Mouse (Mus musculus) hindbrain, embryonic 10.5 days (tissue): Measurements from ENCODE around the gene Prcd. TPM values are rescaled to one million over a fixed set of nuclear protein-coding genes. Genes with fewer than 3 reads are reported as not detected.
A peak's percentile ranks its signal among the peaks of the same experiment; 100 is the strongest.

Source experiments
- DNase-seq: peaks from one replicate; pipeline ENCODE4 v3.0.0-alpha.2; 2017; ENCODE audit warnings: low spot score
- H3K27ac ChIP-seq: fragments of 300-500 bp; sonication (generic); 2 replicates; pipeline ENCODE4 v1.5.1; 2016; ENCODE audit warnings: mild to moderate bottlenecking, moderate library complexity
- H3K27me3 ChIP-seq: fragments of 300-500 bp; sonication (generic); 2 replicates; pipeline ENCODE4 v1.6.1; 2016; ENCODE audit warnings: mild to moderate bottlenecking; ENCODE audit not compliant: poor library complexity, insufficient read depth, severe bottlenecking
- H3K36me3 ChIP-seq: fragments of 300-500 bp; sonication (generic); 2 replicates; pipeline ENCODE4 v1.6.1; 2016; ENCODE audit warnings: mild to moderate bottlenecking, moderate library complexity
- H3K4me1 ChIP-seq: fragments of 300-500 bp; sonication (generic); replicated peaks from 2 replicates; pipeline ENCODE4 v1.6.1; 2016; ENCODE audit warnings: mild to moderate bottlenecking
- H3K4me3 ChIP-seq: fragments of 300-500 bp; sonication (generic); 2 replicates; pipeline ENCODE4 v1.5.1; 2016; ENCODE audit warnings: mild to moderate bottlenecking, moderate library complexity
- H3K9me3 ChIP-seq: fragments of 300-500 bp; sonication (generic); 2 replicates; pipeline ENCODE4 v1.6.1; 2016; ENCODE audit warnings: mild to moderate bottlenecking, moderate library complexity
- WGBS: fragments of 180-500 bp; shearing (Covaris S2); methylation state at CpG from one replicate; pipeline ENCODE4 v1.1.7; 2016; 5-methylcytosine and 5-hydroxymethylcytosine counted together
- polyA plus RNA-seq: library from polyadenylated mRNA; unstranded; fragments of >200 nt; fragmentation: Nextera tagmentation; extraction: Ambion mirVana; gene quantifications from 2 replicates; pipeline ENCODE4 v1.2.1, GENCODE M21; 2016

Prcd gene
- polyA plus RNA-seq, 1 experiment from 2014 or later: 1.2 TPM

DNA sequence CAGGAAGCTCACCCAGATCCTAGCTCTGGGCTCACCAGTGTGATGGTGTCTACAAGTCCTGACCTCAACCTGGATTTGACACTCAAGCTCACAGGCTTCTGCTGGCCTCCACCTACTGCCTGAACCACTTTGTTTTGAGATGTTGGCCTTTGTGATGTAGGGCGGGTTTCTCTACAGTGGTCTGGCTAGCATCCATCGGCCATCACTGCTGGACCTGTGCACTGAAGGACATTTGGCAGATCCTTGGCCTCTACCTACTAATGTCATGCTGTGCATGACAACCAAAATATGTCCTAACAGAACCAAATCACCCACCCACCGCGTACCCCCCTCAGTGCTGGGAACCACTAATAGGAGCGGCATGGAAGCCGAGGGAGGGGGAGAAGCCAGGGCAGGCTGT is 25.8 kb downstream of the Prcd start:
- H3K27ac ChIP-seq: no peak overlapping the region
- WGBS: 90% methylated on average over 6 of the region's 6 CpGs

DNA sequence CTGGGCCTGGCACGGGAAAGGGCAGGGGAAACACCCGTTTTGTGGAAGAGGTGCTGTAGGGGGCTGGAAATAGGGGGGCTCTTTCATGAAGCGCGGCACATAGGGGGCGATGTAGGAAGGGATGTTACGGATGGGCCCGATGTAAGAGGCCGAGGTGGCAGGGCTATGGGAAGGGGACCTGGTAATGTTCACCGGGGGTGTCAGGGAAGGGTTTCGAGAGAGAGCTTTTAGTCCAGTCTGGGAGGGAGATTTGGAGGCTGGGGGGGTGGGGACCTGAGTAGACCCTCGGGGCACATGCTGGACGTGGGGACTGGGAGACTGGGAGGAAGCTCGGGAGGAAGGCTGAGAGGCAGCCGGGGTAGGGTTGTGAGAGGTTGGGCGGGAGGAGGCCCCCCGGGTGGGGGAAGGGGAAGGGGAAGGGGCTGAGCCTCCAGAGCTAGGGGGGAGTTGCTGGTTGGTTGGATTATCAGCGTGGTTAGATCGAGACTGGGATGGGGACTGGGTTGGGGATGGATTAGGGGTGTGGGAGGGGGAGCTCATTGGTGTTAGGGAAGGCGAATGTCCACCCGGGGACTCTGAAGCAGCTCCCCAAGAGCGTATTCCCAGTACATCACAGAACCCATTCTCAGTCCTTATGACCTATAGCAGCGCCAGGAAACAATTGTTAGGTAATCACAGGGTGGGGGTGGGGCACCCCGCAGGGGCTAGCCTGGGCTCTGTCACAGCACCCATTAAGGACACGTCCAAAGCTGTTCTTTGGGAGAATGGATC is 27.2 kb downstream of the Prcd start:
- H3K36me3 ChIP-seq: peaks cover 96% of the 10 kb centered on the region

More for the DNA sequence above, 25.8 kb downstream of the Prcd start:
- no peaks in the 10 kb centered on the region for H3K9me3 ChIP-seq
- no peak overlapping the region for H3K4me3 ChIP-seq
- H3K36me3 ChIP-seq: peaks cover 96% of the 10 kb centered on the region
- H3K27me3 ChIP-seq: no peaks in the 10 kb centered on the region
- H3K4me1 ChIP-seq: peaks cover 3% of the 10 kb centered on the region; the same call in 1 of the 2 replicates
- DNase-seq: no peak

DNA sequence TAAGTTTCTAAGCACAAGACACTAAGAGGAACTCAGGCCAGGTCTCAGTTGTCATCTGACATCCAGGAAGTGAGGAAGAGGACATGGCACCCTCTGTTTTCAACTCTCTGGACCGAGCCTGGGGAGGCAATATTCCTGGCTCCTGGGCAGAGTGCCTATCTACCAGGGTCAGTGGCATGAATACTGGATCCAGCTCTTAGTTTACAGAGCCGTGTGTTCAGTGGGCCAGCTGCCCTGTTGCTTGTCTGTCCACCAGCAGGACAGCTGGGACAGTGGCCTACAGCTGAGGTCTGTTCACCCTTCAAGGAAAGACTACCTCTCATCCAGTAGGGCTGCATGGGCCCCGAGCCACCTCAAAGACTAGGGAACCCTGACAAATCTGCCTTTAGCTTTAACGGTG is 27.8 kb downstream of the Prcd start:
- Histone ChIP-seq H3K27ac (no peak overlapping the region), H3K4me1 (peaks cover 5% of the 10 kb centered on the region; the same call in 1 of the 2 replicates), H3K4me3 (no peak overlapping the region), H3K27me3 (no peaks in the 10 kb centered on the region), H3K9me3 (no peaks in the 10 kb centered on the region), H3K36me3 (peaks cover 96% of the 10 kb centered on the region)
- 88% methylated on average over 4 of the region's 4 CpGs for WGBS
- DNase-seq: no peak

More for the DNA sequence above, 27.2 kb downstream of the Prcd start:
- Histone ChIP-seq H3K9me3 (no peaks in the 10 kb centered on the region), H3K27me3 (no peaks in the 10 kb centered on the region), H3K4me3 (no peak overlapping the region), H3K4me1 (peaks cover 5% of the 10 kb centered on the region; the same call in 1 of the 2 replicates), H3K27ac (no peak overlapping the region)
- no peak for DNase-seq
- 75% methylated on average over 24 of the region's 24 CpGs for WGBS

DNA sequence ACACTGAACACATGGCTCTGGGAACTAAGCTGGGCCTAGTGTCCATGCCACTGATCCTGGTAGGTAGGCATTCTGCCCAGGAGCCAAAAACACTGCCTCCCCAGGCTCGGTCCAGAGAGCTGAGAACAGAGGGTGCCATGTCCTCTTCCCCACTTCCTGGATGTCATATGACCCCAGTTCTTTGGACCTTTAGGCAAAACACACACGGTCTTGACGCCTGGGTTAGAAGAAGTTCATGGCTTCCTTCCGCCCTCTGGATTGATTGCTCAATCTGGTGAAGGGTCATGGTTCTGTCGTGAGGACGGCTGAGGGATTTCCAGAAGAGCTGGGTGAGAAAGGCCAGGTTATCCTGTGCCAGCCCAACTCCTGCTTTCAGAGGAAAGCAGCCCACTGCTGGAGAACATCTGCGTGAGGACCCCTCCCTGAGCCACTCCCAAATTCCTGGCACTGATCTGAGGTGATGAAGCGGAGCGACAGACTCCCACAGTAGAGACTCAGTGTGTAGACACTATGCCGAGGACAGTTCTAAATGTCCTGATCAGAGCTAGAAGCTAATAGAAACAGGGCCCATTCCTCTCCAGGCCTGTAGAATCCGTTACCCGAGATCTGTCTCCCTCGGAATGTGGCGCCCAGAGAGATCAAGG is 29.3 kb downstream of the Prcd start:
- no peaks in the 10 kb centered on the region for H3K27me3 ChIP-seq
- H3K4me1 ChIP-seq: peaks cover 6% of the 10 kb centered on the region
- no peak for DNase-seq
- no peak overlapping the region for H3K4me3 ChIP-seq
- WGBS: 87% methylated on average over 14 of the region's 14 CpGs
- peaks cover 83% of the 10 kb centered on the region for H3K36me3 ChIP-seq
- H3K27ac ChIP-seq: no peak overlapping the region; the same call in 1 of the 2 replicates
- H3K9me3 ChIP-seq: no peaks in the 10 kb centered on the region

DNA sequence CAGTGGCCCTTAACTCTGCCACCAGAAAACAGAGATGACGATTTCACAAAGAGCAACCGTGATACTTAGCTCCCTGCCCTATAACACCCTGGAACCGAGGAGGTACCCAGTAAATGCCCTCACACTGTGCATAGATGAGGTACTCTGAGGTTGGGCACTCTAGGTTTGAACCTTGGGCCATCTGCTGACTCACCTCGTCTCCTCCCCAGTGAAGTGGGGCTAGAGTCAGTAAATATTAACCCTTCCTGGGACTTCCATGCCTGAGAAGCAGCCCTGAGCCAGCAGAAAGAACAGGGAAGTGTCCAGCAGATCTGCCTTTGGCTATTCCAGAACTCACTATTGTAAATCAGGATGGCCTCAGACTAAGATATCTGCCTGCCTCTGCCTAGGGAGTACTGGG is 30.4 kb downstream of the Prcd start:
- peaks cover 12% of the 10 kb centered on the region for H3K4me1 ChIP-seq
- no peak for DNase-seq
- H3K4me3 ChIP-seq: no peak overlapping the region
- H3K9me3 ChIP-seq: no peaks in the 10 kb centered on the region
- 90% methylated on average over 4 of the region's 4 CpGs for WGBS
- peaks cover 72% of the 10 kb centered on the region for H3K36me3 ChIP-seq
- H3K27me3 ChIP-seq: no peaks in the 10 kb centered on the region
- no peak overlapping the region for H3K27ac ChIP-seq

DNA sequence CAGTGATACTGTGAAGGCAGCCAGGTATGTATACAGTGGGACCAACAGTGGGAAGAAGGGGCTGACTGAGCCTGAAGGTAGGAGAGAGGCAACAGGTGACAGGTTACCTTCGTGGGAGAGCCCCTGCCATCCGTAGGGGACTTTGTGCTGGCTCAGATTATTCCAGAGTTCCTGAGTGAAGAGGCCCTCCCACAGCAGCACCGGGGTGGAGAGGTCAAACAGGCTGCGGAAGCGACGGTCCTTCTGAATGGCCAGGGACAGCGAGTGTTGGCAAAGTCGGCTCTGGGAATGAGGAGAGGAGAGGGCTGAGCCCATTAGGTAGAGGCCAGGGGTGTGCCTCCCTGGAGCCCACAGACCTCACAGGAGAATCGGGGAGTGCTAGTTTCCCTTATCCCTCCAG is 32.4 kb downstream of the Prcd start:
- no peak overlapping the region for H3K4me3 ChIP-seq
- H3K4me1 ChIP-seq: peaks cover 13% of the 10 kb centered on the region; the same call in 1 of the 2 replicates
- H3K36me3 ChIP-seq: peaks cover 52% of the 10 kb centered on the region
- DNase-seq: no peak
- H3K27me3 ChIP-seq: no peaks in the 10 kb centered on the region
- 0 out of 2 replicates have a peak overlapping the region, but pooled peaks have one; percentile 5 for H3K27ac ChIP-seq
- 63% methylated on average over 9 of the region's 9 CpGs for WGBS
- no peaks in the 10 kb centered on the region for H3K9me3 ChIP-seq

DNA sequence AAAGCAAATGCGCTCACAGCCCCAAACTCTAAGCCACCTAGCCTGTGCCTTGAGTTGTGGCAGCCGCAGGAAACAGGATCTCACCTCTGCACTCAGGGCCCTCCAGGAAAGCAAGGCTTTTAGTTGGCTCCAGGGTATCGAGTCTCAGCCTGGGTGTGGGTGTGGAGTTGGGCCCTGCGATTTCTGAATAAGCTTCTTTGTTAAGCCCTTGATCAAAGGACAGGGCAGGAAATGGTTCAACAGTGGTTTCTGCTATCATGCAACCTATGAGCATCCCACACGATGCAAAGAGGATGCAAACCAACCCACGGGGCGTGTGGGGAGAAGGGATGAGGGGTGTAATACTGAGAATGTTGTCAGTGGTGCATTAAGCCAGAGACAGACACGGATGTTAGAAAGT is 34.6 kb downstream of the Prcd start:
- WGBS: 66% methylated on average over 8 of the region's 8 CpGs
- H3K27ac ChIP-seq: 0 out of 2 replicates have a peak overlapping the region, but pooled peaks have one; percentile 29
- H3K4me1 ChIP-seq: peaks cover 17% of the 10 kb centered on the region

DNA sequence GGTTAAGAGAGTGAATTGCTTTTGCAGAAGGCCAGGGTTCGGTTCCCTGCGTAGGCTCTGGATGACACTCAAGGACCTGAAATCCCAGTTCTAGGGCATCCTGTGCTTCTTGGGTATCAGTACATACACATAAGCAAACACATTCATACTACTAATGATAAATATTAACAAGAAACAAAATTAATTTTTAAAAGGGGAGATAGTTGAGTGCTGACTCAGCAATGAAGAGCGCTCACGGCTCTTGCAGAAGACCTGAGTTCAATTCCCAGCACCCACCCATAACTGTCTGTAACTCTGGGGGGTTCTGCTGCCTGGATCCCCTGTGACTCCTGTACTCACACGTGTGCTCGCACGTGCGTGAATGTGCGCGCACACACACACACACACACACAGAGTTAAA is 36.3 kb downstream of the Prcd start:
- H3K27me3 ChIP-seq: peaks cover 23% of the 10 kb centered on the region
- H3K36me3 ChIP-seq: peaks cover 17% of the 10 kb centered on the region
- H3K4me1 ChIP-seq: peaks cover 28% of the 10 kb centered on the region
- no peak for DNase-seq
- H3K9me3 ChIP-seq: no peaks in the 10 kb centered on the region
- H3K27ac ChIP-seq: no peak overlapping the region
- 96% methylated on average over 10 of the region's 10 CpGs for WGBS
- no peak overlapping the region for H3K4me3 ChIP-seq

More for the DNA sequence above, 34.6 kb downstream of the Prcd start:
- H3K27me3 ChIP-seq: peaks cover 5% of the 10 kb centered on the region
- no peak for DNase-seq
- peaks cover 31% of the 10 kb centered on the region for H3K36me3 ChIP-seq
- H3K9me3 ChIP-seq: no peaks in the 10 kb centered on the region
- no peak overlapping the region for H3K4me3 ChIP-seq

DNA sequence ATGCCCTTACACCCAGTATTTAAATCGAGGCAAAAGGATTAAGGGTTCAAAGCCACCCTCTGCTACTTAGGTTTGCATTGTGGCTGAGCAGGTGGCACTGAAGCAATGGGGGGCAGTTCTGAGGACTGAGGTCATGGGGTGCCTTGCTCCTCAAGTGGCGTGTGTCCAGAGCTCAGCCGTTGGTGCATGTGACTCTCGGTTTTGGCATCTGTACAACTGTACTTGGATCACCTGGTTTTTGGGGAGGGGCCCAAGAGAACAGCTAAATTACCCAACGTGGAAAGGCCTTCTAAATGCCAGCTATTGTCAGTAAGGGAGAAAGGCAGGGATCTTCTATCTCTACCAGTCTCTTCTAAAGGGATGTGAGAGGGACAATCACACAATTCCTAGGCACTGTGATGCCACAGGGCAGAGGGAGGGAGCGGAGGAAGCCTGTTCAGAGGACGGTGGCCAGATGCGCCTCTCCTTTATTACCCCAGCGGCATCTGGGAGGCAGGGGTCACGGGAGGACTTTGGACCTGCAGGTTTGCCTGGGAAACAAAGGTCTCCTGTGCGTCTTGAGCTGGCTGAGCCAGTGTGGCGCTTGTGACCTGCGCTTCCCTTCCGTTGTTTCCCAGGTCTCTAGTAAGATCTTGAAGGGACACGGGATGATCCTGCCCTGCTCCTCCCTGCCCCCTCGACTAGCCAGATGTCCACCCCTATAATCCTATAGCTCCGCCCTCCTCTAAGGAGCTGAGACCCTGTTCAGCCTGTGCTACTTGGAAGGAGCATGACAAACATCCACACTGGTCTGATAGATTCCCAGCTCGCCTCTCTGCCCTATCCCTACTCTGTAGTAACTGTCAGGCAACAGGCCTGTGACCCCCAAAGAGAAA is 37.6 kb downstream of the Prcd start:
- 49% methylated on average over 18 of the region's 18 CpGs for WGBS
- Histone ChIP-seq H3K4me3 (no peak overlapping the region), H3K9me3 (no peaks in the 10 kb centered on the region), H3K27ac (no peak overlapping the region), H3K4me1 (peaks cover 35% of the 10 kb centered on the region), H3K27me3 (peaks cover 36% of the 10 kb centered on the region), H3K36me3 (peaks cover 4% of the 10 kb centered on the region; the same call in 1 of the 2 replicates)
- no peak for DNase-seq

DNA sequence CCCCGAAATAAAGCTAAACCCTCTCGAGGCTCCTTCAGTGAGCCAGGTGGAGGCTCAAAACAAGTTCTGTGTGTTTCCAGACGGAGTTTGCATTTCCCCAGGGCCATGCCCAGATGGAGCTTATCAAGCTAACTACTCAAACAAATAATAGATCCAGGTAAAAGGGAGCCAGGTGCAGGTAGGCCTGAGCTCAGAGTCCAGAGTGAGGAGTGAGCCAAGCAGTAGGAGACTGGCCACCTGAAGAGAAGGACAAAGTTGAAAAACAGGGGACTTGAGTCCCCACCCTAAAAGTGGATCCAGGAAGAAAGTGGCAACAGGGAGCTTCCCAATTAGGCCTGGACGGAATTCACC is 40.5 kb downstream of the Prcd start:
- H3K27me3 ChIP-seq: peaks cover 54% of the 10 kb centered on the region
- H3K4me1 ChIP-seq: peaks cover 35% of the 10 kb centered on the region
- DNase-seq: no peak

DNA sequence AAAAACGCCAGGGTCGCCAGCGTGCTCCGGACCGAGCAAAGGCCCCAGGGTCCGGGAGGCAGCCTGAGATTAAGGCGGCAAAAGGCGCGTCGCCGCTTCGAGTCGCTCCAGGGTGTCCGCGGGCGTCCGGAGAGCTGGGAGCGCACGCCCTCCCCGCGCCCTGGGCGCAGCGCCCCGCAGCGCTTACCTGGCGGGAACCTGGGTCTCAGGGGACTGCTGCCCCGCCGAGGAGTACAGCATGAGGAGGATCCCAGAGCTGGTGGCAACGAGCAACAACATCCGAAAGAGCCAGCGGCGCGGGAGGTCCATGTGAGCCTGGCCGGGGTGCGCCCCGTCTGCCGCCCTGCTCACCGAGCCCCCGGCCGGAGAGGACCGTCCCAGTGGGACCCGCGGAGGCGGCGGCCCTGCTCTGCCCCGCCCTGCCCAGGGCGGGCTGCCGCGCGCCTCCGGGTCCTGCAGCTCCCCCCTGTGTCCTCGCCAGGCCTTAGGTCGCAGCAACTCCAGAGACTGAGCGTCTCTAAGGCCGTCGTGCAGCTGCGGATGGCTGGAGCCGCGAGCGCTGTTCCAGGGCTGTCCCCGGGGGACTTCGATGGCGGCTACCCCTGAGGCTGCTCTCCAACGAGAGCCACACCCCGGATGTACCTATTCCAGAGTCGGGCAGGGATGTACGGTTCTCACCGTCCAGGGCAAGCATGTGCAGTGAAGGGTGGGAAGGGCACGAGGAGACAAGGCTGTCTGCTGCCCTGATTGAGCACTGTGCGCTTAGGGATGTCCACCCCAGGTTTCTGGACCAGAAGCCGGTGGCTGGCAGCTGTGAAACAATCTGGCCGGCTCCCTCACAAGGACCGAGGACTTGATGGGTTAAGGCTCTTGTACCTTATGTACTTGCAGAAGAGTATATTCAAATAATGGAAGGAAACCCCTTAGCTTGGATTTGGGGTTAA is 41.2 kb downstream of the Prcd start:
- Histone ChIP-seq H3K27ac (peak overlapping the region; percentile 70), H3K36me3 (no peaks in the 10 kb centered on the region), H3K4me3 (peak overlapping the region; percentile 57), H3K27me3 (peaks cover 54% of the 10 kb centered on the region), H3K9me3 (no peaks in the 10 kb centered on the region), H3K4me1 (peaks cover 35% of the 10 kb centered on the region)
- under 1% methylated on average over 73 of the region's 73 CpGs for WGBS
- DNase-seq: peak; percentile 38

More for the DNA sequence above, 40.5 kb downstream of the Prcd start:
- no peaks in the 10 kb centered on the region for H3K9me3 ChIP-seq
- peak overlapping the region; percentile 70; the same call in 1 of the 2 replicates for H3K27ac ChIP-seq
- 33% methylated on average over 4 of the region's 4 CpGs for WGBS
- H3K4me3 ChIP-seq: peak overlapping the region; percentile 57
- H3K36me3 ChIP-seq: no peaks in the 10 kb centered on the region
